Mouse (Mus musculus) layer of hippocampus, postnatal 10 days (tissue): ENCODE measurements around the gene Calm3. TPM values are rescaled to one million over a fixed set of nuclear protein-coding genes. Genes with fewer than 3 reads are reported as not detected.

Experiments
- total RNA-seq, 2 experiments: library from RNA; stranded (reverse); gene quantifications; 2 replicates each; pipeline ENCODE4 v1.2.3; 2021

Calm3 gene
- total RNA-seq, 2 experiments from 2014 or later: 2,090 to 2,190 TPM

Other genes with a start within 250 kb of the Calm3 start
- gene Ceacam15, start 248.4 kb downstream of the Calm3 start, total RNA-seq: not detected
- gene Ceacam9, start 202.2 kb downstream of the Calm3 start, total RNA-seq: not detected
- 100 to 1,000 TPM; 348 to 366 TPM for gene Ap2s1, start 185.7 kb downstream of the Calm3 start, total RNA-seq
- 1 to 10 TPM; 4.0 to 4.6 TPM for gene Slc1a5, start 142.8 kb downstream of the Calm3 start, total RNA-seq
- 100 to 1,000 TPM; 260 to 286 TPM for gene Strn4, start 108.2 kb downstream of the Calm3 start, total RNA-seq
- 10 to 100 TPM; 42.2 to 45.0 TPM for gene Fkrp, start 107.4 kb downstream of the Calm3 start, total RNA-seq
- gene Prkd2, start 81.2 kb downstream of the Calm3 start, total RNA-seq: 1 to 10 TPM; 7.5 to 9.9 TPM
- 10 to 100 TPM; 95.0 to 96.3 TPM for gene Dact3, start 48.8 kb downstream of the Calm3 start, total RNA-seq
- gene Gng8, start 32.3 kb downstream of the Calm3 start, total RNA-seq: 1 to 10 TPM in 1 of 2 experiments, under 1 TPM in 1; 0.94 to 1.3 TPM
- gene Ptgir, start 17.6 kb downstream of the Calm3 start, total RNA-seq: not detected
- gene Pnmal2, start 20.6 kb upstream of the Calm3 start, total RNA-seq: 100 to 1,000 TPM; 229 to 232 TPM
- 10 to 100 TPM; 59.8 to 62.2 TPM for gene Pnmal1, start 35.6 kb upstream of the Calm3 start, total RNA-seq
- 10 to 100 TPM; 42.9 to 44.8 TPM for gene Gm42372, start 59.0 kb upstream of the Calm3 start, total RNA-seq
- gene Ccdc8, start 68.6 kb upstream of the Calm3 start, total RNA-seq: 1 to 10 TPM; 3.7 to 4.4 TPM
- 100 to 1,000 TPM; 142 to 148 TPM for gene Ppp5c, start 103.8 kb upstream of the Calm3 start, total RNA-seq
- gene Hif3a, start 138.3 kb upstream of the Calm3 start, total RNA-seq: 10 to 100 TPM in 1 of 2 experiments, 1 to 10 TPM in 1; 7.4 to 10.1 TPM
- 1 to 10 TPM; 4.1 to 5.0 TPM for gene Psg16, start 149.9 kb upstream of the Calm3 start, total RNA-seq
- gene Ceacam3, start 226.2 kb upstream of the Calm3 start, total RNA-seq: under 1 TPM; 0.18 to 0.20 TPM